Mouse (Mus musculus) intestine, postnatal 0 days (tissue): ENCODE data around the gene Zfp213. TPM values are rescaled to one million over a fixed set of nuclear protein-coding genes. Genes with fewer than 3 reads are reported as not detected.
"Not testable (repeated sequence)": the region's sequence is repeated elsewhere in the genome, so short reads cannot be mapped to it uniquely, and the experiment has no call there.

ENCODE experiments used
- ATAC-seq: fragments of 200-750 bp; cut with Nextera tagmentation; 2 replicates; pipeline ENCODE4 v1.8.0; 2017; ENCODE audit warnings: mild to moderate bottlenecking, moderate TSS enrichment, moderate library complexity
- H3K27ac ChIP-seq: fragments of 300-500 bp; sonication (generic); 2 replicates; pipeline ENCODE4 v1.5.1; 2014; ENCODE audit warnings: mild to moderate bottlenecking, low read depth, low read length, moderate library complexity
- H3K27me3 ChIP-seq: fragments of 300-500 bp; sonication (generic); replicated peaks from 2 replicates; pipeline ENCODE4 v1.6.1; 2014; ENCODE audit warnings: low read length, mixed read lengths; ENCODE audit not compliant: control insufficient read depth, insufficient read depth
- H3K36me3 ChIP-seq: fragments of 300-500 bp; sonication (generic); 2 replicates; pipeline ENCODE4 v1.6.1; 2014; ENCODE audit warnings: mild to moderate bottlenecking, moderate library complexity; ENCODE audit not compliant: control insufficient read depth, insufficient read depth
- H3K4me1 ChIP-seq: fragments of 300-500 bp; sonication (generic); replicated peaks from 2 replicates; pipeline ENCODE4 v1.6.1; 2014; ENCODE audit warnings: antibody characterized with exemption, low read length, mixed read lengths; ENCODE audit not compliant: control insufficient read depth, insufficient read depth
- H3K4me2 ChIP-seq: fragments of 300-500 bp; sonication (generic); replicated peaks from 2 replicates; pipeline ENCODE4 v1.6.1; 2014; ENCODE audit warnings: low read depth, mild to moderate bottlenecking, moderate library complexity
- H3K4me3 ChIP-seq: fragments of 300-500 bp; sonication (generic); 2 replicates; pipeline ENCODE4 v1.5.1; 2014; ENCODE audit warnings: low read depth, low read length
- H3K9ac ChIP-seq: fragments of 300-500 bp; sonication (generic); 2 replicates; pipeline ENCODE4 v1.6.1; 2014; ENCODE audit warnings: mild to moderate bottlenecking, low read depth, low read length
- H3K9me3 ChIP-seq: fragments of 300-500 bp; sonication (generic); 2 replicates; pipeline ENCODE4 v1.6.1; 2016; ENCODE audit warnings: mixed run types; ENCODE audit not compliant: control insufficient read depth
- CTCF ChIP-seq: sonication (generic); IDR thresholded peaks from 2 replicates; pipeline ENCODE4 v1.5.1; 2016; ENCODE audit warnings: low read depth, mild to moderate bottlenecking, control low read depth, antibody characterized with exemption, moderate library complexity
- WGBS: fragments of 180-500 bp; shearing (Covaris S2); extraction: QIAGEN DNeasy Blood & Tissue Kit; methylation state at CpG from one replicate; pipeline ENCODE4 v1.1.7; 2014; 5-methylcytosine and 5-hydroxymethylcytosine counted together
- polyA plus RNA-seq: library from polyadenylated mRNA; unstranded; fragments of >200 nt; fragmentation: Nextera tagmentation; extraction: Ambion mirVana; gene quantifications from 2 replicates; pipeline ENCODE4 v1.2.1, GENCODE M21; 2015

Zfp213 gene
- polyA plus RNA-seq, 1 experiment from 2014 or later: 8.1 TPM

- Histone ChIP-seq H3K4me1 (peaks cover 6% of the 10 kb centered on the region; the same call in 1 of the 2 replicates), H3K36me3 (no peaks in the 10 kb centered on the region), H3K27ac (no peak overlapping the region), H3K4me2 (peak overlapping the region; percentile 57), H3K27me3 (peaks cover 9% of the 10 kb centered on the region; the same call in 1 of the 2 replicates), H3K9ac (no peak overlapping the region), H3K9me3 (no peaks in the 10 kb centered on the region), H3K4me3 (peak overlapping the region; percentile 27)
- TF ChIP-seq CTCF: no peak
- ATAC-seq: no peak
- WGBS: 10% methylated on average over 21 of the region's 21 CpGs
Measured at GRCm38 (mm10) chr17:23538299-23539015, 25.6 kb downstream of the Zfp213 start.

GRCm38 (mm10) chr17:23537554-23538255, 26.3 kb downstream of the Zfp213 start:
- H3K9ac ChIP-seq: no peak overlapping the region
- H3K4me3 ChIP-seq: peak overlapping the region; percentile 27
- peak overlapping the region; percentile 57 for H3K4me2 ChIP-seq
- ATAC-seq: no peak
- peaks cover 6% of the 10 kb centered on the region; the same call in 1 of the 2 replicates for H3K4me1 ChIP-seq
- TF ChIP-seq CTCF: no peak
- no peaks in the 10 kb centered on the region for H3K36me3 ChIP-seq
- peaks cover 9% of the 10 kb centered on the region; the same call in 1 of the 2 replicates for H3K27me3 ChIP-seq
- H3K9me3 ChIP-seq: no peaks in the 10 kb centered on the region
- 7% methylated on average over 27 of the region's 27 CpGs for WGBS
- no peak overlapping the region for H3K27ac ChIP-seq

- H3K36me3 ChIP-seq, H3K27me3 ChIP-seq, H3K4me1 ChIP-seq, H3K9ac ChIP-seq, H3K27ac ChIP-seq, H3K4me3 ChIP-seq, ATAC-seq, H3K9me3 ChIP-seq: not testable (repeated sequence)
- H3K4me2 ChIP-seq: peak overlapping the region; percentile 46
- WGBS: 4% methylated on average over 13 of the region's 29 CpGs
Measured at GRCm38 (mm10) chr17:23535046-23535788, 28.8 kb downstream of the Zfp213 start.

- WGBS: 11% methylated on average over 9 of the region's 23 CpGs
- H3K4me2 ChIP-seq, H3K9me3 ChIP-seq, H3K27me3 ChIP-seq, ATAC-seq, H3K4me1 ChIP-seq, H3K27ac ChIP-seq, H3K4me3 ChIP-seq, H3K36me3 ChIP-seq, H3K9ac ChIP-seq: not testable (repeated sequence)
Measured at GRCm38 (mm10) chr17:23533591-23534490, 30.2 kb downstream of the Zfp213 start.

DNA sequence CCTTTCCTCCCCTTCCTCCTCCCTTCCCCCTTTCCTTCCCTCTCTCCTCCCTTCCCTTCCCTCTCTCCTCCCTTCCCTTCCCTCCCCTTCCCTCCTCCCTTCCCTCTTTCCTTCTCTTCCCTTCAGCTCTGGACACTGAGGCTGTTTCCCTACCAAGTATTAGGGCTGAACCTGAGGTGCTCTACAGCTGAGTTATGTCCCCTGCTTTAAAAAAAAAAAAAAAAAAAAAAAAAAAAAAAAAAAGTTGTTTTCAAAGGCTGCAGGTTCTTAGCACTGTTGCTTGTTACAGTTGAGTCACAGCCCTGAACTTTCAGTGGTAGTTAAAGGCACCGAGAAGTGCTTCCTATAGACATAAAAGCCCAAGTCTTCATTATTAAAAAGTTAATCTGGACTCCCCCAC, 32.6 kb downstream of the Zfp213 start:
- H3K27ac ChIP-seq, H3K4me2 ChIP-seq, H3K4me1 ChIP-seq, H3K9me3 ChIP-seq, H3K9ac ChIP-seq, ATAC-seq, H3K4me3 ChIP-seq, H3K27me3 ChIP-seq, H3K36me3 ChIP-seq: not testable (repeated sequence)
- WGBS: 37% methylated on average over 1 of the region's 1 CpGs

GRCm38 (mm10) chr17:23522941-23523732, 40.9 kb downstream of the Zfp213 start:
- not testable (repeated sequence) for H3K27me3 ChIP-seq, H3K36me3 ChIP-seq, ATAC-seq, H3K9ac ChIP-seq, H3K4me2 ChIP-seq, H3K27ac ChIP-seq, H3K4me1 ChIP-seq, H3K9me3 ChIP-seq, H3K4me3 ChIP-seq
- 59% methylated on average over 30 of the region's 30 CpGs for WGBS
